Mouse (Mus musculus): ENCODE measurements around the gene Mlx. TPM values are rescaled to one million over a fixed set of nuclear protein-coding genes. Genes with fewer than 3 reads are reported as not detected.

Gene Mlx
- 41.3 and 60.3 TPM in 2 replicates for polyA plus RNA-seq (2015; fragmentation: Nextera tagmentation; extraction: Ambion mirVana)

DNA sequence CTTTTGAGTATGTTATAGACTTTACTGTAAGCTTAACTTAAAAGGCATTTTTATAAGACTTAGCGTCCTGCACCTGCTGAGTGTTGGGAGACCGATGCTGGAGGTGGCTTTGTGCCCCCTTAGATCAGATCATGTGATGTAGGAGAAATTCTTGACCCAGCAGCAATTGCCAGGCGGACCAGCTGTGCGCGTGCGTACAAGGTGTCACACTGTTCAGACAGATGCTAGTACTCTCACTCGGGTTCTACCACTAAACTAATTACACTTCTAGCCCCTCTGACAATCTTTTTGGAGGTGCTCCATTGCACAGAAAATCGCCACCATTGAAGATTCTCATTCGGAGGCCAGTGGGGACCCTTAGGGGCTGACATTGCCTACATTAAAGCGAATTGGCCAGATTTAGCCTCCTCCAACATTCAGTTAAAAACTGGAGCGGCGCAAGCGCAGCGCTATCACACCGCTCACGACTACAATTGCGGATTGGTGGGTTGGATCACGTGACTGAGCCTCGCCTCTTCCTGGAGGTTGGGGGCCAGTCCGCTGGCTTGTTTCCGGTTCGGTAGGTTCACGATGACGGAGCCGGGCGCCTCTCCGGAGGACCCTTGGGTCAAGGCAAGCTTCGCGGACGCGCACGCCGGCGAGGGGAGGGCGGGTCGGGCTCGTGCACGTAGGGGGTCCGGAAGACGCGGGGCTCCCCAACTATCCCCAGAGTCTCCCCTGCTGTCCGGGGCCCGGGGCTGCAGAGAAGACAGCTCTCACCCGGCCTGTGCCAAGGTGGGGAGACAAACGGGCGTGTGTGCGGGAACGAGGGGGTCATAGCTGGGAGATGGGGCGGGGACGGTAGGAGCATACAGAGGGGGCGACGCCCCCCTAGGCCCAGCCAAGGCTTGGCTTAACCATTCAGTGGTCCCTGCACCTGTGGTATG is at the start of gene Mlx:
Gene Mlx (plus strand): TSS at position 522 of the 926 bp plus-strand sequence.
- Histone ChIP-seq H3K4me1 (replicated peaks; ENCODE audit: control insufficient read depth, insufficient read depth, low read length) (peaks cover 24% of the 10 kb centered on the region), H3K4me2 (ENCODE audit: low read depth, low read length) (peak within 1 kb of the TSS; percentile 95), H3K27me3 (ENCODE audit: control insufficient read depth, insufficient read depth, low read depth, low read length) (no peaks in the 10 kb centered on the region), H3K9ac (ENCODE audit: low read length) (peak within 1 kb of the TSS; percentile 92), H3K4me3 (ENCODE audit: low read length) (peak within 1 kb of the TSS; percentile 88), H3K9me3 (ENCODE audit: control insufficient read depth, low read length) (no peaks in the 10 kb centered on the region), H3K27ac (ENCODE audit: low read length) (peak within 1 kb of the TSS; percentile 89), H3K36me3 (ENCODE audit: control insufficient read depth, insufficient read depth, low read length) (peaks cover 23% of the 10 kb centered on the region)
- 1% methylated on average over 52 of the region's 52 CpGs for WGBS
- ATAC-seq (ENCODE audit: low read depth) = peak; percentile 85

DNA sequence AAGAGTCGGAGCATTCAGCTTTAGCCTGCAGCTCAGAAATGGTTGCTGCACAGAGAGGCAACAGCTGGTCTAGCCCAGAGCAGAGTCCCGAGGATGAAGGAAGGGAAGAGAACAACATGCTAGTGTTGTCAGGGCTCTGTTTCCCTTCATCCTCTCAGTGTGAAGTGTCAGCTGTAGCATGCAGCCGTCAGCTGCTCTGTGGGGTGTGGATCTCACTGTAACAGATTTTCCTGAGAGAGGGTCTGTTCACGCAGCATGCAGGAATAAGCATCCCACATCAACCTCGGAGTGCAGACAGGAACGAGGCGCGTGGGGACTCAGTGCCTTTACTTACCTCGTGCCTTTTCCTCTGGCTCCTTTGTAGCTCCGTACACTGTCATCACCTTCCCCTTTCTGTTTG is 49.3 kb upstream of the Mlx start:
- no peak overlapping the region for H3K27ac ChIP-seq (ENCODE audit: low read length)
- no peak overlapping the region for H3K4me3 ChIP-seq (ENCODE audit: low read length)
- H3K27me3 ChIP-seq (ENCODE audit: control insufficient read depth, insufficient read depth, low read depth, low read length) = no peaks in the 10 kb centered on the region
- ATAC-seq (ENCODE audit: low read depth) = no peak
- no peak overlapping the region for H3K9ac ChIP-seq (ENCODE audit: low read length)
- H3K36me3 ChIP-seq (ENCODE audit: control insufficient read depth, insufficient read depth, low read length) = peaks cover 38% of the 10 kb centered on the region
- WGBS = 83% methylated on average over 10 of the region's 10 CpGs
- no peaks in the 10 kb centered on the region for H3K9me3 ChIP-seq (ENCODE audit: control insufficient read depth, low read length)
- H3K4me1 ChIP-seq (replicated peaks; ENCODE audit: control insufficient read depth, insufficient read depth, low read length) = no peaks in the 10 kb centered on the region
- H3K4me2 ChIP-seq (ENCODE audit: low read depth, low read length) = no peak overlapping the region

GRCm38 (mm10) chr11:101045826-101046225 is 41.3 kb upstream of the Mlx start:
- Histone ChIP-seq H3K4me2 (ENCODE audit: low read depth, low read length) (no peak overlapping the region), H3K27me3 (ENCODE audit: control insufficient read depth, insufficient read depth, low read depth, low read length) (no peaks in the 10 kb centered on the region), H3K4me3 (ENCODE audit: low read length) (no peak overlapping the region), H3K36me3 (ENCODE audit: control insufficient read depth, insufficient read depth, low read length) (peaks cover 43% of the 10 kb centered on the region), H3K4me1 (replicated peaks; ENCODE audit: control insufficient read depth, insufficient read depth, low read length) (no peaks in the 10 kb centered on the region), H3K27ac (ENCODE audit: low read length) (no peak overlapping the region), H3K9me3 (ENCODE audit: control insufficient read depth, low read length) (no peaks in the 10 kb centered on the region), H3K9ac (ENCODE audit: low read length) (no peak overlapping the region)
- no peak for ATAC-seq (ENCODE audit: low read depth)
- 88% methylated on average over 4 of the region's 4 CpGs for WGBS

DNA sequence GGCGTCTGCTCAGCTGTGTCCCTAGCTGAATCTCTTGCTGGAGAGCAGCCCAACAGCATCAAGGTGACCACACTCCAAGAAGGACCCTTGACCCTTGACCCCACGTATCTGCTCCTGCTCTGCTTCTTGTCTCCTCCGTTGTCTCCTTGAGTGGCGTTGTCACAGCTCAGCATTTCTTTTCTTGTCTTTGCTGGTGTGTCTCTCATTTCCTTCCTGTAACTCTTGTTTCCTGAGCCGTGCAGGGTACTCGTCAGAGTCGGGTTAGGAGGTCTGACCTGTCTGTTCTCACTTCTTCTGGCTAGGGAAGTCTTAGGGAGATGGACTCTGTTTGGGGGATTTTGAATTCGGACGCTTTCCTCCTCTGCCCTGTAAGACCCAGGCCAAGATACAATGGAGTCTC is 40.6 kb upstream of the Mlx start:
- ATAC-seq (ENCODE audit: low read depth) = no peak
- H3K4me3 ChIP-seq (ENCODE audit: low read length) = no peak overlapping the region
- H3K9me3 ChIP-seq (ENCODE audit: control insufficient read depth, low read length) = no peaks in the 10 kb centered on the region
- H3K9ac ChIP-seq (ENCODE audit: low read length) = no peak overlapping the region
- H3K4me1 ChIP-seq (replicated peaks; ENCODE audit: control insufficient read depth, insufficient read depth, low read length) = no peaks in the 10 kb centered on the region
- no peaks in the 10 kb centered on the region for H3K27me3 ChIP-seq (ENCODE audit: control insufficient read depth, insufficient read depth, low read depth, low read length)
- H3K4me2 ChIP-seq (ENCODE audit: low read depth, low read length) = no peak overlapping the region
- 49% methylated on average over 9 of the region's 9 CpGs for WGBS
- H3K36me3 ChIP-seq (ENCODE audit: control insufficient read depth, insufficient read depth, low read length) = peaks cover 44% of the 10 kb centered on the region
- H3K27ac ChIP-seq (ENCODE audit: low read length) = no peak overlapping the region

DNA sequence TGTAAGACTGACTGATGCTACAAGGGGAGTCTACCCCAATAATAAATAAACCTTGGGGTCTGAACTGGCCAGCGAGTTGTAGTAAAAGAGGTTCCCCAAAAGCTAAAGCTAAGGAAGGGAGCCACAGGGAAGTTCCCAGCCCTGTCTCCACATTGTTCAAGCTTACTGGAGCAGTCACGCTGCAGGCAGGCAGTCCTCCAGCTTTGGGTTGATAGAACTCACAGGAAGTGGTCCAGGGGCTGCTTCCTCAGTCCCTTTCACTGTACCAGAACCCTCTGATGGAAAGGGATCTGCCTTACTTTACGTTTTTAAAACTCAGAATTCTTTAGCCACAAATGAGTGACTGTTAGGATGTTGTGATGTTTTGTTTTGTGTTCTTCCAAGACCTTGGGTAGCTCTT is 39.6 kb upstream of the Mlx start:
- Histone ChIP-seq H3K36me3 (ENCODE audit: control insufficient read depth, insufficient read depth, low read length) (peaks cover 40% of the 10 kb centered on the region), H3K4me1 (replicated peaks; ENCODE audit: control insufficient read depth, insufficient read depth, low read length) (peaks cover 2% of the 10 kb centered on the region), H3K9me3 (ENCODE audit: control insufficient read depth, low read length) (no peaks in the 10 kb centered on the region), H3K4me3 (ENCODE audit: low read length) (no peak overlapping the region), H3K27me3 (ENCODE audit: control insufficient read depth, insufficient read depth, low read depth, low read length) (no peaks in the 10 kb centered on the region), H3K27ac (ENCODE audit: low read length) (no peak overlapping the region), H3K9ac (ENCODE audit: low read length) (no peak overlapping the region), H3K4me2 (ENCODE audit: low read depth, low read length) (no peak overlapping the region)
- 74% methylated on average over 3 of the region's 3 CpGs for WGBS
- no peak for ATAC-seq (ENCODE audit: low read depth)

- peaks cover 26% of the 10 kb centered on the region for H3K36me3 ChIP-seq (ENCODE audit: control insufficient read depth, insufficient read depth, low read length)
- no peak overlapping the region for H3K4me2 ChIP-seq (ENCODE audit: low read depth, low read length)
- 88% methylated on average over 9 of the region's 9 CpGs for WGBS
- ATAC-seq (ENCODE audit: low read depth) = no peak
- no peak overlapping the region for H3K9ac ChIP-seq (ENCODE audit: low read length)
- H3K4me3 ChIP-seq (ENCODE audit: low read length) = no peak overlapping the region
- no peak overlapping the region for H3K27ac ChIP-seq (ENCODE audit: low read length)
- peaks cover 12% of the 10 kb centered on the region for H3K4me1 ChIP-seq (replicated peaks; ENCODE audit: control insufficient read depth, insufficient read depth, low read length)
- peaks cover 2% of the 10 kb centered on the region; the same call in 1 of the 2 replicates for H3K9me3 ChIP-seq (ENCODE audit: control insufficient read depth, low read length)
- H3K27me3 ChIP-seq (ENCODE audit: control insufficient read depth, insufficient read depth, low read depth, low read length) = no peaks in the 10 kb centered on the region
Observed at GRCm38 (mm10) chr11:101050359-101050758, 36.7 kb upstream of the Mlx start.

DNA sequence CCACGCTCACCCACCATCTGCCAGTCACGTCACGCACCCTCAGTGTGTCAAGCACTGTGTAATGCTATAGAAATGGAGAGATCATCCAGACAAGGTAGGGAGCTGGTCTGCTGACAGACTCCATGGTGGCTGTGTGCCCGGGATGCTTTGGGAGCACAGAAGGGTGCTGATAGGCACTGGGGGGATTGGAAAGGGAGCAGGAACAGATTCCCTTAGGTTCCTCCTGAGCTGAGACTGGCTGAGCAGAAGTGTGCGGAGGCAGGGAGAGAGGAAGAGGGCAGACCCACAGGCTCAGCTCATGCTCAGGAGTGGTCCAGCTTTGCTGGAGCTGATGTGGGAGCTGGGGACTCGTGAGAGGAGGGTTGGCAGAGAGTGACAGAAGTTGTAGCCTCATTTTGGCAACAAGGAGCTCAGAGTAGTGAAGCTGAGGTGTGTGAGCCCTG is 36.0 kb upstream of the Mlx start:
- Histone ChIP-seq H3K27me3 (ENCODE audit: control insufficient read depth, insufficient read depth, low read depth, low read length) (no peaks in the 10 kb centered on the region), H3K4me3 (ENCODE audit: low read length) (no peak overlapping the region), H3K4me1 (replicated peaks; ENCODE audit: control insufficient read depth, insufficient read depth, low read length) (peaks cover 18% of the 10 kb centered on the region), H3K4me2 (ENCODE audit: low read depth, low read length) (no peak overlapping the region), H3K36me3 (ENCODE audit: control insufficient read depth, insufficient read depth, low read length) (peaks cover 24% of the 10 kb centered on the region), H3K27ac (ENCODE audit: low read length) (no peak overlapping the region), H3K9ac (ENCODE audit: low read length) (no peak overlapping the region), H3K9me3 (ENCODE audit: control insufficient read depth, low read length) (peaks cover 2% of the 10 kb centered on the region; the same call in 1 of the 2 replicates)
- WGBS = 84% methylated on average over 6 of the region's 6 CpGs
- no peak for ATAC-seq (ENCODE audit: low read depth)

- H3K9me3 ChIP-seq (ENCODE audit: control insufficient read depth, low read length) = peaks cover 2% of the 10 kb centered on the region; the same call in 1 of the 2 replicates
- H3K4me2 ChIP-seq (ENCODE audit: low read depth, low read length) = no peak overlapping the region
- H3K27me3 ChIP-seq (ENCODE audit: control insufficient read depth, insufficient read depth, low read depth, low read length) = no peaks in the 10 kb centered on the region
- no peak overlapping the region for H3K9ac ChIP-seq (ENCODE audit: low read length)
- 76% methylated on average over 8 of the region's 8 CpGs for WGBS
- no peak overlapping the region for H3K27ac ChIP-seq (ENCODE audit: low read length)
- H3K36me3 ChIP-seq (ENCODE audit: control insufficient read depth, insufficient read depth, low read length) = peaks cover 20% of the 10 kb centered on the region
- ATAC-seq (ENCODE audit: low read depth) = no peak
- peaks cover 23% of the 10 kb centered on the region for H3K4me1 ChIP-seq (replicated peaks; ENCODE audit: control insufficient read depth, insufficient read depth, low read length)
- H3K4me3 ChIP-seq (ENCODE audit: low read length) = no peak overlapping the region
Observed at GRCm38 (mm10) chr11:101051617-101052016, 35.5 kb upstream of the Mlx start.

DNA sequence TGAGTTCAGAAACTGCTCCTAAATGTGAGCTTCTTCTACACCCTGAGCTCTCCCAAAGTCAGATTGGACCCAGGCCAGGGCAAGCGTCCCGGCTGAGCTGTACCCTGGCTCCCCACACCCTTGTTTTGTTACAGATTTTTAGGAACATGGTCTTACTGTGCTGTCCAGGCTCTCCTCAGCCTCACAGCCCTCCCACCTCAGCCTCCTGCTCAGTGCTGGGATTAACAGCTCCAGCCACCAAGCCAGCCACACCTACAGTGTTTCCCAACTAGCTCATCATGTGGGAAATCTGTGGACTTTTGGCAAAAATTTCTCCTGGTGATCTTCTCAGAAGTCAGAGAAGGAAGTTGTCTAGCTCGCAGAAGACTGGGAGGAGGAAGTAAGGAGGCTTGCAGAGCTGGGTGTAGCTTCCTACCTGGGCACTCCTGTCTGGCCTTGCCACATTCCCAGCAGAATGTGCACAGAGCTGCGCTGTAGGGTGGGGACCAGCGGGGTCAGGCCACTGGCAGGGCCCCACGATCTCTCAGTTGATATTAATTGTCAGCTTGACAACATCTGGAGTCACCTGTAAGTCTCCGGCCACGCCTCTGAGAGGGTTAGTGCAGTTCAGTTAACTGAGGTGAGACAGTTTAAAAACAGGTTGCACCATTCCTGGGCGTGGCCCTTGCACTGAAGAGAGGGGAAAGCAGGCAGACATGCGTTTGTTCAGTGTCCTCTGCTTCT is 34.2 kb upstream of the Mlx start:
- H3K27ac ChIP-seq (ENCODE audit: low read length) = peak overlapping the region; percentile 73
- no peaks in the 10 kb centered on the region for H3K27me3 ChIP-seq (ENCODE audit: control insufficient read depth, insufficient read depth, low read depth, low read length)
- no peak overlapping the region for H3K4me2 ChIP-seq (ENCODE audit: low read depth, low read length)
- H3K36me3 ChIP-seq (ENCODE audit: control insufficient read depth, insufficient read depth, low read length) = peaks cover 20% of the 10 kb centered on the region
- H3K4me1 ChIP-seq (replicated peaks; ENCODE audit: control insufficient read depth, insufficient read depth, low read length) = peaks cover 36% of the 10 kb centered on the region
- WGBS = 72% methylated on average over 10 of the region's 10 CpGs
- no peak for ATAC-seq (ENCODE audit: low read depth)
- H3K9me3 ChIP-seq (ENCODE audit: control insufficient read depth, low read length) = peaks cover 2% of the 10 kb centered on the region; the same call in 1 of the 2 replicates
- no peak overlapping the region for H3K4me3 ChIP-seq (ENCODE audit: low read length)
- peak overlapping the region; percentile 36; the same call in 1 of the 2 replicates for H3K9ac ChIP-seq (ENCODE audit: low read length)

Data from lung, embryonic 16.5 days (tissue).